29 mouse cellular contexts compared by ENCODE assay signal in genomic region chr15:60104126-60104525, GRCm38 (mm10).
"Had no signal": no experiment of that assay in that cellular context is flagged by ENCODE, and none has a peak within 500 bp of the region (broad histone marks: within the 10 kb centered on the region; RNA-seq: fewer than 3 reads in every experiment).

No protein-coding gene starts in this region.

- ATAC-seq: hindbrain, embryonic 16.5 days; intestine, embryonic 16.5 days had no signal

- H3K36me3 ChIP-seq: heart, embryonic 10.5 days; heart, embryonic 13.5 days; heart, embryonic 15.5 days; hindbrain, embryonic 10.5 days; hindbrain, embryonic 12.5 days; kidney, embryonic 15.5 days; limb, embryonic 10.5 days; limb, embryonic 12.5 days; liver, embryonic 13.5 days; liver, embryonic 15.5 days had no signal

- DNase-seq: gastrocnemius, adult 2 months; gastrocnemius, postnatal 10 days; gastrocnemius, postnatal 25 days; heart, adult 18-20 months; heart, postnatal 14 days; heart, postnatal 4 days; kidney, adult 11 months; kidney, adult 2 months; kidney, adult 9 months; kidney, postnatal 14 days; kidney, postnatal 36 days; layer of hippocampus, adult 9-11 months; layer of hippocampus, postnatal 36 days; liver; liver, embryonic 13.5 days had no signal

- H3K9me3 ChIP-seq: heart, embryonic 10.5 days; heart, embryonic 13.5 days; heart, embryonic 15.5 days; hindbrain, embryonic 10.5 days; hindbrain, embryonic 12.5 days; kidney, embryonic 15.5 days; limb, embryonic 10.5 days; limb, embryonic 12.5 days; liver, embryonic 13.5 days; liver, embryonic 15.5 days had no signal

- H3K4me1 ChIP-seq: heart, embryonic 10.5 days; heart, embryonic 13.5 days; heart, embryonic 15.5 days; hindbrain, embryonic 10.5 days; hindbrain, embryonic 12.5 days; kidney, embryonic 15.5 days; limb, embryonic 10.5 days; limb, embryonic 12.5 days; liver, embryonic 13.5 days; liver, embryonic 15.5 days had no signal

- H3K27me3 ChIP-seq: heart, embryonic 13.5 days; heart, embryonic 15.5 days; hindbrain, embryonic 12.5 days; kidney, embryonic 15.5 days; limb, embryonic 12.5 days; liver, embryonic 13.5 days; liver, embryonic 15.5 days had no signal

- H3K4me3 ChIP-seq: gastrocnemius, adult 2 months; heart, embryonic 10.5 days; heart, embryonic 13.5 days; heart, embryonic 15.5 days; hindbrain, embryonic 10.5 days; hindbrain, embryonic 12.5 days; kidney, embryonic 15.5 days; limb, embryonic 10.5 days; limb, embryonic 12.5 days; liver, embryonic 13.5 days; liver, embryonic 15.5 days had no signal

- H3K4me2 ChIP-seq: heart, embryonic 13.5 days; heart, embryonic 15.5 days; hindbrain, embryonic 12.5 days; hindbrain, embryonic 14.5 days; kidney, embryonic 15.5 days; limb, embryonic 12.5 days; liver, embryonic 11.5 days; liver, embryonic 13.5 days; liver, embryonic 15.5 days had no signal

- H3K27ac ChIP-seq: gastrocnemius, adult 2 months; heart, embryonic 10.5 days; heart, embryonic 13.5 days; heart, embryonic 15.5 days; hindbrain, embryonic 10.5 days; hindbrain, embryonic 12.5 days; hindbrain, embryonic 14.5 days; kidney, embryonic 15.5 days; kidney, postnatal 0 days; limb, embryonic 10.5 days; limb, embryonic 12.5 days; liver, embryonic 13.5 days; liver, embryonic 15.5 days had no signal

- H3K9ac ChIP-seq: heart, embryonic 13.5 days; heart, embryonic 15.5 days; hindbrain, embryonic 12.5 days; hindbrain, embryonic 14.5 days; kidney, embryonic 15.5 days; limb, embryonic 12.5 days; liver, embryonic 13.5 days; liver, embryonic 15.5 days had no signal
